Mouse (Mus musculus) urinary bladder, adult 2 months (tissue): ENCODE results near the gene Ermap. TPM values are rescaled to one million over a fixed set of nuclear protein-coding genes. Genes with fewer than 3 reads are reported as not detected.
A peak's percentile ranks its signal among the peaks of the same experiment; 100 is the strongest.

Source experiments
- DNase-seq: peaks from one replicate; pipeline ENCODE4 v3.0.0; 2022; ENCODE audit warnings: low spot score
- polyA plus RNA-seq: library from polyadenylated mRNA; depleted of rRNA; stranded (reverse); fragments of >200 nt; gene quantifications from 2 replicates; pipeline ENCODE4 v1.2.3, GENCODE M21; 2012; rRNA removed

The Ermap gene
- 0.15 and 0.33 TPM in 2 replicates for polyA plus RNA-seq

- DNase-seq = no peak
These were observed at the start of gene Ermap for GRCm38 (mm10) chr4:119189864-119190263. Gene Ermap (minus strand): TSS chr4:119190011.

- no peak for DNase-seq
These were observed 49.4 kb upstream of the Ermap start for GRCm38 (mm10) chr4:119239181-119239682.

GRCm38 (mm10) chr4:119238661-119239060, 48.9 kb upstream of the Ermap start:
- DNase-seq = no peak

GRCm38 (mm10) chr4:119234348-119234747, 44.5 kb upstream of the Ermap start:
- DNase-seq = no peak

- DNase-seq = no peak
These were observed 43.6 kb upstream of the Ermap start for GRCm38 (mm10) chr4:119233256-119233901.

GRCm38 (mm10) chr4:119232410-119233255, 42.8 kb upstream of the Ermap start, which contains the start of the genes AU022252 and P3h1:
Gene AU022252 (minus strand): TSS chr4:119232712.
Gene P3h1 (plus strand): TSS chr4:119232915.
- DNase-seq = peak; percentile 93

DNA sequence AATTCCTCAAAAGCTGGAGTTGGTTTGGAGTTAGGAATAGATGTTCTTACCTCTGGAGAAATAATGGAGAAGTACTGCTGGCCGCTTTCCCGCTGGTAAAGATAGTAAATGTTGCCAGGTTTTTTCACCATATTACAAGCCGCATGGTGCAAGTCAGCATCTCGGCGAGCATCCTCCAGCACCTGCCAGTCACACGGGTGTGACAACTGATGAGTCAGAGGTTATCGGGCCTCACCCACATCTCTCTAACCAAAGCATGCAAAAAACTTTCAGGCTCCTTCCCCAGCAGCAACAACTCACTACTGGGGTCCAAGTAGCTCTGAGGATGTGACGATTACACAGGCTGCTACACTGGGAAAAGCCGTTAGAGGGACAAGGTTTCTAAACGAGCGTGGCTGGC, 36.9 kb upstream of the Ermap start:
- no peak for DNase-seq

DNA sequence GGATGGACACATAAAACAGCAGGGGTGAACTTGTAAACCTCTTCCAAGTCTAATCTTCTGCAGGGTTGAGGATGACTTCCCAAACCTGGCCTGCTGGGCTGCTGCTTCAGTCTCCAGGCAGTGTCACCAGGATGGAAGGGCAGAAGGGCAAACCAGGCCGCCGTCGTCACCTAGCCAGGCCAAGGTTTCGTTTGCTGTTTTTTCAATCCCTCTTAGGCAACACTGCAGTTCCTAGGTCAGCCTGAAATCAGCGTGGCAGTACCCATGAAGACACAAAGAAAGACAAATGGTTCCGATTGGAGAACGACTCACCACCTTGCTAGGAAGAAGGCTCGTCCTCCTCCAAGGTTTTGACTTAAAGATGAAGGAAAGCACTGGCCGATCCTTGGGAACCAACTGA, 35.9 kb upstream of the Ermap start:
- no peak for DNase-seq

DNA sequence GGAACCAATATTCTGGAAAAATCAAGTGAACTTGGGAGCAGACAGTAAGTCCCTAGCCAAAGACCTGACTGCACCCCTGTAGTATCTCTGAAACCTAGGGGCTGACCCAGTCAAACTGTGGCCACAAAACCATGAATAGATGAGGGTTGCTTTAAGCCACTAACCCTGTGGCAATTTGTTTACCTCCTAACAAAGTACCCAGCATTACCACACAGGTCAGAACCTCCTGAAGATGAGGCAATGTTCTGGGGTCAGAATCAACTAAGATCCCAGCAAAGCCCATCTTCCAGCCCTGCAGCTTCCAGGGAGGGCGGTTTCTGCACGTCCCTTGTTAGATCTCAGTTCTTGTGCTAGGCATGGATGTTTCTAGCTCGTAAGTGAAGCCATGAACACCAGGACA, 34.7 kb upstream of the Ermap start:
- DNase-seq = no peak

DNA sequence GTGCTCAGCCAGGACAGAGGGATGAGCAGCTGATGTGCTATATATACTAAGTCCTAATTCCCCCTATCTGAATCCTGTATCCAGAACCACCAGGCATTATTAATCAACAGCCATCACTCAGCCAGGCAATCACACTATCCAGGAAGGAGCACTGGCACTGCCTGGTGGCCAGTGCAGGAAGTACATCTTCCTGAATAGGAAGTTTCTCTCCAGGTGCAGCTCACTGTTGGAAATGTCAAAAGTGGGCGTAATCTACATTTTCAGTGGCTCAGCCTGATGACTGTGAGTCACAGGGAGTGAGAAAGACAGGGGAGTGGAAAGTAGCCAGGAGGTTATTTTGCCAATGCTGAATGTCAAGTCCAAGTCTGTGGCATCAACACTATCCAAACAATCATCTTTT, 33.9 kb upstream of the Ermap start:
- DNase-seq = no peak

DNA sequence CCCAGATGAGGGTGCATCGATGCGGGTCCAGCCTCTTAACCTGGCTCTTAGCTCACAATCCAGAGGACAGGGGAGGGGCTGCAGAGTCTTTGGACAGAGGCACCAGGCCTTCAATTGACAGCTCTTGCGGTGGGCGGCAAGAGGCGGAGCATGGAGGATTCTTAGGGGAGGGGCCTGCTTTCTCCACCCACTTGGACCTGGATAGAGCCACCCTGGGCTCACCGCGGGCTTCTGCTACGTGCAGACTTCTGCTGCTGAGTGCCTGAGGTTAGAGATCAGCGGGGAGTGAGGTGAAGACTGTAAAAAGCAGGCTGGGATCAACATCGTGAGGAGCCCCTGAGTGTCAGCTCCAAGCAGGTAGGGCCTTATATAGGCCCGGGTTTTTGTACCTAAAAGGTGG, 28.4 kb upstream of the Ermap start, which contains the start of gene Tmem269:
Tmem269 (minus strand) TSS at position 49 of the 400 bp plus-strand sequence.
- no peak for DNase-seq

DNA sequence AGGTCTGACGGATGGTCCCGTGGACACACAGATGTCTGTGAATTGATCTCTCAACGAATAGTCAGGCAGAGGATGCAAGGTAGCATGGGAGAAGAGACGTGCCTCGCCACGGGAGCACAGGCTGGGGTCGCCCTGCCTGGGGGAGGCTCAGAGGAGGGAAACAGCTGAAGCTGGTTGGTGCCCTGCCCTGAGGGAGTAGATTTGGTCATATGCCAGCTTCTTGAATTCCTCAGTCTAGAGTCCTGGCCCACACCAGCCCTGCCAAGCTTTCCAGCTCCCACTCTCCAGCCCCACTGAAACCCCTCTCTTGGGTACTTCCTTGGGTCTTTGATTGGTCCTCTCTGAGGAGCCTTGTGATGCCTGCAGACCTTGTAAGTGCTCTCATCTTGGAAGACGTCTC, 26.9 kb upstream of the Ermap start:
- DNase-seq = no peak

DNA sequence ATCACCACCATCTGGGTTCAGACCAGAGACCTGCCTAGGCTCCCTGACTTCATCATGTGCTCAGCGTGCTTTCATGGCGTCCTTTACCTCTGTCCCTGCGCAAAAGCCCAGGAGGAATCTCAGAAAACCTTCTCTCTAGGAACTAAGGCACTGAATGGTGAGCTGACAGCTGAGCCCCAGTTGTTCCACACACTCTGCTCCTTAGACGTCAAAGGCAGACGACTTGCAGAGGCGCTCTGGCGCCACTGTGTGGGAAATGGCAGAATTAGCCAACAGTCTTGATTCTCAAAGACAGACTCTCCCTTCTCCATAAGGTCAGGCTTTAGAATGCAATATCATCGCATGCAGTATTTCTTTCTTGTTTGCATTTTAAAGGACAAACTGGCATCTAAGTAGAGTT, 14.9 kb upstream of the Ermap start:
- no peak for DNase-seq

DNA sequence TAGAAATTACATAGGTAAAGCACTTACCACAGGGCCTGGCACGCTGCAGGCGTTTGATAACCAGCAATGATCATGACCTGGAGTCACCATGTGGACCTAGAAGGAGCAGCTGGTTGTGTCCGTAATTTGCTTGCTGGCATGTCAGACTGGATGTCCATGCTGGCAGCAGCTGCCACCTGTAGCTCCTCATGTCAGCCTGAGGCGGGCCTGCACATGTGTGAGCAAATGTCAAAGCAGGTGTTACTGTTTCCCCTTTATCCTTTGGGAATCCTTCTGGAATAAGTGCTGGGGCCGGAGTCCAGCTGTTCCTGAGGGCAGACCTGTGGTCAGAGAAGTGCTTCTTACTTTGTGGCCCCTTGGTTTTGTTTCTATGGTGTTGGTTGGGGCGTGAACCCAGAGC, 8.3 kb upstream of the Ermap start:
- DNase-seq = no peak

GRCm38 (mm10) chr4:119195582-119196320, 5.9 kb upstream of the Ermap start:
- no peak for DNase-seq

DNA sequence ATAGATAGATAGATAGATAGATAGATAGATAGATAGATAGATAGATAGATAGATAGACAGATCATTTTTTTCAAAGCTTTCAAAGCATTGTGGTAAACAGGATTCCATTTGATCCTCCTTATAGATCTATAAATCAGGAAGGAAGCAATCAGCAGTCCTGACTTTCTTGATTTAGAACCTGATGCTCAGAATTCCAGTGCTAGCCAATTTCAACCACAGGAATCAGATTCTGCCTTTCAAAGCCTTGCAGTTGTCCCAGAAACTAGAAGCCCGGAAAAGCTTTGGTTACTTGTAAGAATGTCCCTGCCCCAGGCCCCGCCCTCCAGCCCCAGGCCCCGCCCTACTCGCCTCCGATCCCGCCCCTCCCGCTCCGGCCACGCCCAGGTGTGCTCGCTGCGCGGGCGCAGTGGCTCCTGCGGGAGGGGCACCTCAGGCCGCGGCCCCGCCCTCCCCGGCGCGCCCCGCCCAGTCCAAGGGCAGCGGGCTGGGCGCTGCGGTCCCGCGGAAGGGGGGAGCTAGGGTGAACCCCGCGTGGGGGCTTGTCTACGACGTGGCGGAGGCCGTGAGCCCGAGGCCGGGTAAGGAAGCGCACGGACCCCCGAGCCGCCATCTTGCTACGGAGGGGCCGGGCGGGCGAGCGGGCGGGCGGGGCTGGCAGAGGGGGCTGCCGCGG, 5.2 kb upstream of the Ermap start, which contains the start of gene Svbp:
Svbp (plus strand) TSS at position 398 of the 673 bp plus-strand sequence.
- DNase-seq = peak; percentile 76

GRCm38 (mm10) chr4:119192757-119193156, 2.9 kb upstream of the Ermap start:
- DNase-seq = no peak

GRCm38 (mm10) chr4:119191273-119191672, 1.5 kb upstream of the Ermap start:
- no peak for DNase-seq

- no peak for DNase-seq
These were observed 807 bp upstream of the Ermap start for GRCm38 (mm10) chr4:119190618-119191017.

DNA sequence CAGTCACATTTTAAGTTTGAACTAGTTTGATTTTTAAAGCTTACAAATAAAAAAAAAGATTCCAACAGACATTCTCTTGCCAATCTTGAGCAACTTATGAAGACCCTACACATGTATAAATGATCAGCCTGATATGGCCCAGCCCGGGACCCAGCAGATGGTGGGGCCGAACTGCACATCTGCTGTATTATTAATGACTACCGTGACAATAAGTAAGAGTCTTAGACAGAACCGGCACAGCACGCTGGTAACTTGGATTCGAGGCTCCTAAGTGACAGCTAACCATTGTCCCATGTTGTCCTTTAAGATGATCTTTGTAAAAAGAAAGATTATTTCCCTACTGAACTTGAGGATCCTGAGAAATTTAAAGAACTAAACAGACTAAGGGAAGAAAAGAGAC, 419 bp downstream of the Ermap start:
- DNase-seq = no peak

DNA sequence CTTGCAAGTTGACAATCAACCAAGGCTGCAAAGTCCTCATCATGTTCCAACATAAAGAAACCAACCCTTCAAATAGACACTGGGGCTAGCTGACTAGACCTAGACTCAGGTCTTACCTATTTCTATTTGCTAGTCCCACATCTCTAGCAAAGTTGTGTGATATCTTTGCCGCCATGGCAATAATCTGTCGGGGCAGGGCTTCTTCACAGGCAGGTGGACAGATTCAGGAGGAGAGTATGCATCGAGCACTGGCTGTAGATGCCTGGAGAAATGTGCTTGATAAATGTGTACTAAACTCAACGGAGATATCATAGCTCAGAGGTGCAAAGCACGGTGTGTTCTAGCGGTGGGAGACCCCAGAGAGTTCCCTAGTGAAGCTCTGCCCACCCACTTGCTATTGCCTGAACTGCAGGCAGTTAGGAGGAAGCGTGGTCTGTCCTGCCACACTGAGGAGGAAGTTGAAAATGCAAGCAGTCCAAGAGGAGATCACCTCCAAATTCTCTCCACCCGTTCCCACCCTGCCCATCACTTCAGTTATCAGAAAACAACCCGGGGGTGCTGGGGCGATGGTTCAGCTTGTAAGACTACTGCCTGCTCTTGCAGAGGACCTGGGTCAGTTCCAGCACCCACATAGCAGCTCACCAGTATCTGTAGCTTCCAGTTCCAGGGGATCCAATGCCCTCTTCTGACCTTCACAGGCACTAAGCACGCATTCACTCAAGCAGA, 1.6 kb downstream of the Ermap start:
- DNase-seq = no peak
